Mouse (Mus musculus) heart, postnatal 0 days (tissue): ENCODE data around the gene Fuca1. TPM values are rescaled to one million over a fixed set of nuclear protein-coding genes. Genes with fewer than 3 reads are reported as not detected.
A peak's percentile ranks its signal among the peaks of the same experiment; 100 is the strongest.

ENCODE experiments used
- ATAC-seq: fragments of 200-750 bp; cut with Nextera tagmentation; 2 replicates; pipeline ENCODE4 v1.8.0; 2017; ENCODE audit warnings: low read depth, moderate number of reproducible peaks, moderate library complexity; ENCODE audit not compliant: insufficient read depth
- DNase-seq: peaks from one replicate; pipeline ENCODE4 v3.0.0-alpha.2; 2016; ENCODE audit warnings: low spot score
- H3K27ac ChIP-seq: fragments of 300-500 bp; sonication (generic); 2 replicates; pipeline ENCODE4 v1.5.1; 2014; ENCODE audit warnings: low read depth, mild to moderate bottlenecking
- H3K27me3 ChIP-seq: fragments of 300-500 bp; sonication (generic); 2 replicates; pipeline ENCODE4 v1.6.1; 2014; ENCODE audit warnings: low read length, mixed read lengths; ENCODE audit not compliant: control insufficient read depth, insufficient read depth
- H3K36me3 ChIP-seq: fragments of 300-500 bp; sonication (generic); replicated peaks from 2 replicates; pipeline ENCODE4 v1.6.1; 2014; ENCODE audit warnings: low read length, mixed read lengths; ENCODE audit not compliant: control insufficient read depth, insufficient read depth
- H3K4me1 ChIP-seq: fragments of 300-500 bp; sonication (generic); 2 replicates; pipeline ENCODE4 v1.6.1; 2014; ENCODE audit warnings: antibody characterized with exemption; ENCODE audit not compliant: control insufficient read depth, insufficient read depth
- H3K4me2 ChIP-seq: fragments of 300-500 bp; sonication (generic); 2 replicates; pipeline ENCODE4 v1.6.1; 2014; ENCODE audit warnings: low read depth, mild to moderate bottlenecking, low read length, moderate library complexity
- H3K4me3 ChIP-seq: fragments of 300-500 bp; sonication (generic); 2 replicates; pipeline ENCODE4 v1.5.1; 2014; ENCODE audit warnings: low read depth, low read length
- H3K9ac ChIP-seq: fragments of 300-500 bp; sonication (generic); replicated peaks from 2 replicates; pipeline ENCODE4 v1.6.1; 2014; ENCODE audit warnings: low read depth, low read length, mixed read lengths
- H3K9me3 ChIP-seq: fragments of 300-500 bp; sonication (generic); replicated peaks from 2 replicates; pipeline ENCODE4 v1.6.1; 2016; ENCODE audit warnings: low read length; ENCODE audit not compliant: control insufficient read depth
- CTCF ChIP-seq: IDR thresholded peaks from 2 replicates; pipeline ENCODE4 v1.5.1; 2016; ENCODE audit warnings: antibody characterized with exemption, control low read depth, low read depth
- EP300 ChIP-seq: IDR thresholded peaks from 2 replicates; pipeline ENCODE4 v1.6.1; 2016; ENCODE audit warnings: antibody characterized with exemption, low read depth
- WGBS: fragments of 180-500 bp; shearing (Covaris S2); extraction: QIAGEN DNeasy Blood & Tissue Kit; methylation state at CpG from one replicate; pipeline ENCODE4 v1.1.7; 2014; 5-methylcytosine and 5-hydroxymethylcytosine counted together
- polyA plus RNA-seq: library from polyadenylated mRNA; unstranded; fragments of >200 nt; fragmentation: Nextera tagmentation; extraction: Ambion mirVana; gene quantifications from 2 replicates; pipeline ENCODE4 v1.2.1, GENCODE M21; 2015
- total RNA-seq: library from RNA; depleted of rRNA; stranded (reverse); fragments of >200 nt; gene quantifications from 2 replicates; pipeline ENCODE4 v1.2.3, GENCODE M21; 2014; ENCODE audit warnings: low replicate concordance

Fuca1 gene
- total and polyA plus RNA-seq, 2 experiments from 2014 or later, result 30.3 to 48.4 TPM

GRCm38 (mm10) chr4:135874564-135875535 is 45.7 kb upstream of the Fuca1 start:
- H3K4me1 ChIP-seq, result peaks cover 51% of the 10 kb centered on the region
- 75% methylated on average over 10 of the region's 10 CpGs for WGBS
- no peaks in the 10 kb centered on the region for H3K27me3 ChIP-seq
- peak overlapping the region; percentile 88; the same call in 1 of the 2 replicates for H3K4me2 ChIP-seq
- TF ChIP-seq EP300 (no peak), CTCF (no peak)
- ATAC-seq, result no peak
- DNase-seq, result no peak
- H3K9me3 ChIP-seq, result no peaks in the 10 kb centered on the region
- no peak overlapping the region for H3K9ac ChIP-seq
- peak overlapping the region; percentile 100 for H3K27ac ChIP-seq
- no peak overlapping the region for H3K4me3 ChIP-seq
- H3K36me3 ChIP-seq, result peaks cover 20% of the 10 kb centered on the region

GRCm38 (mm10) chr4:135875546-135875945 is 45.0 kb upstream of the Fuca1 start:
- H3K9ac ChIP-seq, result no peak overlapping the region
- no peaks in the 10 kb centered on the region for H3K27me3 ChIP-seq
- peak overlapping the region; percentile 50; the same call in 1 of the 2 replicates for H3K4me2 ChIP-seq
- no peaks in the 10 kb centered on the region for H3K9me3 ChIP-seq
- no peak for ATAC-seq
- TF ChIP-seq CTCF, result no peak
- TF ChIP-seq EP300, result no peak
- WGBS, result 45% methylated on average over 7 of the region's 7 CpGs
- H3K4me3 ChIP-seq, result no peak overlapping the region
- DNase-seq, result no peak
- peaks cover 16% of the 10 kb centered on the region for H3K36me3 ChIP-seq
- peak overlapping the region; percentile 100 for H3K27ac ChIP-seq
- peaks cover 48% of the 10 kb centered on the region for H3K4me1 ChIP-seq

DNA sequence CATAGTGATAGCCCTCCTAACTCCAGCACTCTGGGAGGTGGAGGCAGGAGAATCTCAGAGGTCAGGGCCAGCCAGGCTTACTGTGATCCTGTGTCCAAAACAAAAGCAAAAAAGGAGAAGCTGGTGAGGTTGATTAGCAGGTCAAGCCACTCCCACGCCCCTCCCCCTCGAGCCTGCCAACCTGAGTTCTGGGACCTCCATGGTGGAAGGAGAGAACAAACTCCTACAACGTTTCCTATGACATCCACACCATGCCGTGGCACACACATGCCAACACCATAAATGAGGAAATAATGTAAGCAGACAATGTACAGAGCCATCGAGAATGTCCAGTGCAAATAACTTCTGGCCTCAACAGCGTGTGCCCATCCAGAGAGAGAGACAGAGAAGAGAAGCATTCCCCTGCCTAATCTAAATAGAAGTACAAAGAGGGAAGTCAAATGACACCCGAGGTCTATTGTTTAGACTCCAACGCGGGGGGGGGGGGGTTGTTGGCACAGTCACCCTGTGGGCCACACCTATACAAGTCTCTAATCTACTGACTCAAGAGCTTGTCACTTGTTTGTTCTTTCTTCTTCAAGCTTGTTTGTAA is 44.4 kb upstream of the Fuca1 start:
- Histone ChIP-seq H3K27ac (peak overlapping the region; percentile 100), H3K27me3 (no peaks in the 10 kb centered on the region), H3K9ac (peak overlapping the region; percentile 22), H3K4me2 (peak overlapping the region; percentile 50), H3K4me3 (peak overlapping the region; percentile 12), H3K9me3 (no peaks in the 10 kb centered on the region), H3K4me1 (peaks cover 43% of the 10 kb centered on the region), H3K36me3 (peaks cover 15% of the 10 kb centered on the region)
- peak; percentile 19; the same call in 1 of the 2 replicates for ATAC-seq
- DNase-seq, result no peak
- 3% methylated on average over 9 of the region's 9 CpGs for WGBS
- no peak for TF ChIP-seq EP300
- TF ChIP-seq CTCF, result no peak

DNA sequence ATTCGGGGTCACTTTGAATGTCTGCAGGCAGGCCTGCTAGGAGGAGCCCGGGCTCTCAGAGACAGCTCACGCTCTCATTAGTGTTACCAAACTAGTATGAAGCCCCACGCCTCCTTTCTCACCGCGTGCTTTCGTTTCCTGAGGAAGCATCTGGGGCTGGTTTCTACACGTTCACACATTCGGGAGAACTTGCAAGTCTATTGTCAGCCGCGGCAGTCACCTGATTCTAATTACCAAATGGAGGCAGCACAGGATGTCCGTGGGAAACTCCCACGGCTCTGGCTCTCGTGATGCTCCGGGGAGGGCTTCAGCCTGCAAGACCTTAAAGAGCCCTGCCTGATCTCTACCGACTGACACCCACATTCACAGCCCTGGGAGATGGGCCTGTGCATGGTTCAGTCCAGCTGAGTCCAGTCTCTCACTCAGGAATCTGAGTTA is 43.9 kb upstream of the Fuca1 start:
- Histone ChIP-seq H3K27ac (peak overlapping the region; percentile 100), H3K36me3 (peaks cover 12% of the 10 kb centered on the region), H3K27me3 (no peaks in the 10 kb centered on the region), H3K4me3 (peak overlapping the region; percentile 12), H3K4me1 (peaks cover 39% of the 10 kb centered on the region), H3K4me2 (peak overlapping the region; percentile 50), H3K9ac (peak overlapping the region; percentile 22), H3K9me3 (no peaks in the 10 kb centered on the region)
- peak; percentile 50 for ATAC-seq
- WGBS, result under 1% methylated on average over 16 of the region's 16 CpGs
- TF ChIP-seq EP300 (peak; percentile 91; the same call in 1 of the 2 replicates), CTCF (no peak)
- peak; percentile 93 for DNase-seq

- Histone ChIP-seq H3K27ac (no peak overlapping the region), H3K4me3 (no peak overlapping the region), H3K9me3 (no peaks in the 10 kb centered on the region), H3K9ac (no peak overlapping the region), H3K36me3 (peaks cover under 1% of the 10 kb centered on the region; the same call in 1 of the 2 replicates), H3K4me2 (no peak overlapping the region), H3K27me3 (no peaks in the 10 kb centered on the region), H3K4me1 (peaks cover 28% of the 10 kb centered on the region)
- peak; percentile 58 for TF ChIP-seq CTCF
- no peak for TF ChIP-seq EP300
- DNase-seq (no peak), ATAC-seq (no peak)
- 57% methylated on average over 2 of the region's 2 CpGs for WGBS
These were observed 42.8 kb upstream of the Fuca1 start for GRCm38 (mm10) chr4:135877742-135878141.
